Mouse (Mus musculus) limb, embryonic 14.5 days (tissue): ENCODE data around the gene Acadvl. TPM values are rescaled to one million over a fixed set of nuclear protein-coding genes. Genes with fewer than 3 reads are reported as not detected.

Experiments used
- ATAC-seq: fragments of 200-750 bp; cut with Nextera tagmentation; 2 replicates; pipeline ENCODE4 v1.8.0; 2017; ENCODE audit warnings: low read depth, moderate number of reproducible peaks, moderate TSS enrichment; ENCODE audit not compliant: low FRiP score
- DNase-seq: peaks from one replicate; pipeline ENCODE4 v3.0.0-alpha.2; 2015; ENCODE audit warnings: low spot score
- H3K27ac ChIP-seq: fragments of 300-500 bp; sonication (generic); replicated peaks from 2 replicates; pipeline ENCODE4 v1.5.1; 2014; ENCODE audit warnings: low read depth, mild to moderate bottlenecking, low read length, moderate library complexity, mixed read lengths
- H3K27me3 ChIP-seq: fragments of 300-500 bp; sonication (generic); 2 replicates; pipeline ENCODE4 v1.6.1; 2014; ENCODE audit warnings: low read length, mixed read lengths; ENCODE audit not compliant: control insufficient read depth, insufficient read depth
- H3K36me3 ChIP-seq: fragments of 300-500 bp; sonication (generic); 2 replicates; pipeline ENCODE4 v1.6.1; 2014; ENCODE audit warnings: mild to moderate bottlenecking, low read length, moderate library complexity, mixed read lengths; ENCODE audit not compliant: control insufficient read depth, insufficient read depth
- H3K4me1 ChIP-seq: fragments of 300-500 bp; sonication (generic); 2 replicates; pipeline ENCODE4 v1.6.1; 2014; ENCODE audit warnings: antibody characterized with exemption, low read length, mixed read lengths; ENCODE audit not compliant: control insufficient read depth, insufficient read depth
- H3K4me2 ChIP-seq: fragments of 300-500 bp; sonication (generic); replicated peaks from 2 replicates; pipeline ENCODE4 v1.6.1; 2014; ENCODE audit warnings: low read depth, mild to moderate bottlenecking, low read length, moderate library complexity; ENCODE audit not compliant: severe bottlenecking
- H3K4me3 ChIP-seq: fragments of 300-500 bp; sonication (generic); replicated peaks from 2 replicates; pipeline ENCODE4 v1.5.1; 2014; ENCODE audit warnings: low read length
- H3K9ac ChIP-seq: fragments of 300-500 bp; sonication (generic); 2 replicates; pipeline ENCODE4 v1.6.1; 2014; ENCODE audit warnings: mild to moderate bottlenecking, low read depth, low read length, moderate library complexity; ENCODE audit not compliant: severe bottlenecking
- H3K9me3 ChIP-seq: fragments of 300-500 bp; sonication (generic); 2 replicates; pipeline ENCODE4 v1.6.1; 2016; ENCODE audit warnings: low read length; ENCODE audit not compliant: control insufficient read depth
- POLR2A ChIP-seq: fragments of 200-500 bp; IDR thresholded peaks from 2 replicates; pipeline ENCODE4 v1.8.0; 2012; ENCODE audit warnings: inconsistent platforms, mild to moderate bottlenecking, moderate library complexity, borderline replicate concordance; ENCODE audit not compliant: insufficient read depth, insufficient read length; ENCODE audit errors: extremely low read depth
- WGBS: fragments of 180-500 bp; shearing (Covaris S2); extraction: QIAGEN DNeasy Blood & Tissue Kit; methylation state at CpG from one replicate; pipeline ENCODE4 v1.1.7; 2014; 5-methylcytosine and 5-hydroxymethylcytosine counted together
- polyA plus RNA-seq, 2 experiments: library from polyadenylated mRNA; depleted of rRNA in 1 of 2; stranded (reverse) in 1 of 2; unstranded in 1 of 2; fragments of >200 nt; fragmentation: Nextera tagmentation in 1 of 2; extraction: Ambion mirVana in 1 of 2; gene quantifications; 2 replicates each; pipeline versions ENCODE4 v1.2.1 to v1.2.3; 2012 to 2014

Acadvl gene
- polyA plus RNA-seq, 2 experiments = 55.4 to 71.8 TPM

DNA sequence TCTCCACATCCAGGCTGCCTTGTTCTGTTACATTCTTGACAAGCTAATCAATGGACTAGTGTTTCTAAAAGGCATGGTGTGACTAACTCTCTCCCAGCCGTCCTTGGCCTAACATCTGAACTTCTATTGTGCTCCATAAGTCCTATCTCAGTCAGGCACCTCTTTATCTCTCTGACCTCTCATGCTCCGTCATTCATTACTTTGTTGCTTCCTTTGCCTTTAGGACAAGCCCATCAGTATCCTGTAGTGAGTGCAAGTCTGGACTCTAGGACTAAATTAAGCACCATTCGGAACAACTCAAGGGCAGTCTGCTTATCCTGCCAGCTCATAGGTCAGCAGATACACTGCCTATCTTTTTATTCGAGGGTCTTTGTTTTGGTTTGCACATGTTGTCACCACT, 38.9 kb downstream of the Acadvl start:
- Histone ChIP-seq H3K36me3 (peaks cover 61% of the 10 kb centered on the region), H3K4me1 (peaks cover 6% of the 10 kb centered on the region), H3K27ac (no peak overlapping the region), H3K4me3 (no peak overlapping the region), H3K4me2 (no peak overlapping the region), H3K9ac (no peak overlapping the region), H3K9me3 (no peaks in the 10 kb centered on the region), H3K27me3 (no peaks in the 10 kb centered on the region)
- 93% methylated on average over 4 of the region's 4 CpGs for WGBS
- ATAC-seq (no peak), DNase-seq (no peak)
- no peak for TF ChIP-seq POLR2A

- no peak overlapping the region for H3K4me3 ChIP-seq
- H3K27me3 ChIP-seq = no peaks in the 10 kb centered on the region
- DNase-seq (no peak), ATAC-seq (no peak)
- no peak overlapping the region for H3K4me2 ChIP-seq
- H3K27ac ChIP-seq = no peak overlapping the region
- H3K9ac ChIP-seq = no peak overlapping the region
- H3K4me1 ChIP-seq = peaks cover 6% of the 10 kb centered on the region
- 98% methylated on average over 2 of the region's 2 CpGs for WGBS
- peaks cover 72% of the 10 kb centered on the region for H3K36me3 ChIP-seq
- no peaks in the 10 kb centered on the region for H3K9me3 ChIP-seq
- no peak for TF ChIP-seq POLR2A
These were observed 40.3 kb downstream of the Acadvl start for GRCm38 (mm10) chr11:69974907-69975306.

DNA sequence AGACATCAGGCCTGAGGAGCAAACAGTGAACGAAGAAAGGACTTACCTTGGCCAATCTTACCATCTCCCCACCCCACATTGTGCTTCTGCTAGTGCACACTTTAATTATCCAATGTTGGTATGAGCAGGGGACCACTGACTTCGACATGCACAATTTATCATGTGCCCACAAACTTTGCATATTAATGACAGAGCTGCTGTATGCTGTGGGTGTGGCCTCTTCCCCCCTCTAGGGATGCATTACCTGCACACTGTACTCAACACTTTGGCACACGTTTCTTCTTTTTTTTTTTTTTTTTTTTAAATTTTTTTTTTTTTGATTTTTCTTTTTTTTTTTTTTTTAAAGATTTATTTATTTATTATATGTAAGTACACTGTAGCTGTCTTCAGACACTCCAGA, 44.4 kb downstream of the Acadvl start:
- WGBS = 86% methylated on average over 3 of the region's 3 CpGs
- H3K27me3 ChIP-seq = peaks cover 26% of the 10 kb centered on the region
- ATAC-seq = no peak

DNA sequence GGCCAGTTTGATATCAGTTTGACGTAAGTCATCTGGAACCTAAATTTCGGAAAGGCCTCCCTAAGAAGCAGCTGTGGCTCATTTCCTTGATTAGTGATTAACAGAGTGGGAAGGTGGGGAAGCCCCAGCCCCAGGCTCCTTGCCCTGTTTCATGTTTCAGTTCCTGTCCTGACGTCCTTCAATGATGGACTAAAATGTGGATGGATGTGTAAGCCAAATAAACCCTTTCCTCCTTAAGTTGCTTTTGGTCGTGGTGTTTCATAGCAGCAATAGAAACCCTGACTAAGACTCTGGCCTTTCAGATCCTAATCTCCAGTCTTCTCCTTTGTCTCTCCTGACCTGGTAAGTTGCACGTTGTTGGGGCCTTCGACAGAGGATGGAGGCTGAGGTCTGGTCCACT, 45.0 kb downstream of the Acadvl start:
- H3K9ac ChIP-seq = no peak overlapping the region
- no peak overlapping the region for H3K4me3 ChIP-seq
- H3K27ac ChIP-seq = no peak overlapping the region
- no peak for TF ChIP-seq POLR2A
- no peak overlapping the region for H3K4me2 ChIP-seq
- H3K36me3 ChIP-seq = peaks cover 71% of the 10 kb centered on the region
- H3K27me3 ChIP-seq = peaks cover 31% of the 10 kb centered on the region
- DNase-seq = no peak
- 0 out of 2 replicates have a peak, but pooled peaks cover 3% of the 10 kb centered on the region for H3K4me1 ChIP-seq
- no peak for ATAC-seq
- WGBS = 83% methylated on average over 6 of the region's 6 CpGs
- no peaks in the 10 kb centered on the region for H3K9me3 ChIP-seq

More for the DNA sequence above, 44.4 kb downstream of the Acadvl start:
- peaks cover 77% of the 10 kb centered on the region for H3K36me3 ChIP-seq
- no peak overlapping the region for H3K4me2 ChIP-seq
- H3K4me1 ChIP-seq = 0 out of 2 replicates have a peak, but pooled peaks cover 3% of the 10 kb centered on the region
- H3K4me3 ChIP-seq = no peak overlapping the region
- no peak for DNase-seq
- no peak overlapping the region for H3K27ac ChIP-seq
- TF ChIP-seq POLR2A = no peak
- H3K9ac ChIP-seq = no peak overlapping the region
- no peaks in the 10 kb centered on the region for H3K9me3 ChIP-seq

DNA sequence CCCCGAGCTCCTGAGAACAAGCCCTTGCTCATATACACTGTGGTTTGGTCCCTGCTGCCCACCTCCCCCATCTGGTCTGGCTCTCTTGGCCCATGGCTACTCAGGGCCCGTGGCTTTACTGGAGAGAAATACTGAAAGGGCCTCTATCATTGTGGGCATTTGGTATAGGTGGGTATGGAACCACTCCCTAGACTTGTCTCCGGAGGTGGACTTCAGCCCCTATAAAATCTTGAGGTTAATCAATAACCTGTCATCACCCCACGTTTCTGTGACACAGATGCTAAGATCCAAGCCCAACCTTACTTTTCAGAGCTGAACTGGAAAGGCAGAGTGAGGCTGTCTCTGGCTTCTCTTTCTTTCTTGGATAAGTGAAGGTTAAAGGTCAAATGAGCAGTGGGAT, 46.4 kb downstream of the Acadvl start:
- no peak for ATAC-seq
- WGBS = 85% methylated on average over 4 of the region's 4 CpGs
- Histone ChIP-seq H3K27me3 (peaks cover 43% of the 10 kb centered on the region), H3K9ac (no peak overlapping the region), H3K4me3 (no peak overlapping the region), H3K36me3 (peaks cover 58% of the 10 kb centered on the region), H3K4me1 (0 out of 2 replicates have a peak, but pooled peaks cover 3% of the 10 kb centered on the region), H3K9me3 (no peaks in the 10 kb centered on the region), H3K27ac (no peak overlapping the region), H3K4me2 (no peak overlapping the region)
- DNase-seq = no peak
- TF ChIP-seq POLR2A = no peak
